Mouse (Mus musculus) forebrain, embryonic 13.5 days (tissue): ENCODE data around the gene Itga5. TPM values are rescaled to one million over a fixed set of nuclear protein-coding genes. Genes with fewer than 3 reads are reported as not detected.

ENCODE experiments used
- ATAC-seq: fragments of 200-750 bp; cut with Nextera tagmentation; 2 replicates; pipeline ENCODE4 v1.8.0; 2017
- H3K27ac ChIP-seq: fragments of 300-500 bp; sonication (generic); 2 replicates; pipeline ENCODE4 v1.5.1; 2015; ENCODE audit warnings: inconsistent platforms, mild to moderate bottlenecking, moderate library complexity
- H3K27me3 ChIP-seq: fragments of 300-500 bp; sonication (generic); 2 replicates; pipeline ENCODE4 v1.6.1; 2015; ENCODE audit warnings: mild to moderate bottlenecking, inconsistent platforms
- H3K36me3 ChIP-seq: fragments of 300-500 bp; sonication (generic); 2 replicates; pipeline ENCODE4 v1.6.1; 2015; ENCODE audit warnings: mild to moderate bottlenecking, inconsistent platforms; ENCODE audit not compliant: poor library complexity, severe bottlenecking
- H3K4me1 ChIP-seq: fragments of 300-500 bp; sonication (generic); 2 replicates; pipeline ENCODE4 v1.6.1; 2015; ENCODE audit warnings: inconsistent platforms
- H3K4me2 ChIP-seq: fragments of 300-500 bp; sonication (generic); 2 replicates; pipeline ENCODE4 v1.6.1; 2015; ENCODE audit warnings: inconsistent platforms, mild to moderate bottlenecking, moderate library complexity
- H3K4me3 ChIP-seq: fragments of 300-500 bp; sonication (generic); 2 replicates; pipeline ENCODE4 v1.5.1; 2015; ENCODE audit warnings: mild to moderate bottlenecking, inconsistent platforms
- H3K9ac ChIP-seq: fragments of 300-500 bp; sonication (generic); 2 replicates; pipeline ENCODE4 v1.6.1; 2015; ENCODE audit warnings: mild to moderate bottlenecking, inconsistent platforms
- H3K9me3 ChIP-seq: fragments of 300-500 bp; sonication (generic); replicated peaks from 2 replicates; pipeline ENCODE4 v1.6.1; 2016; ENCODE audit warnings: inconsistent platforms
- WGBS: fragments of 180-500 bp; shearing (Covaris S2); methylation state at CpG from one replicate; pipeline ENCODE4 v1.1.7; 2015; 5-methylcytosine and 5-hydroxymethylcytosine counted together
- polyA plus RNA-seq: library from polyadenylated mRNA; unstranded; fragments of >200 nt; fragmentation: Nextera tagmentation; extraction: Ambion mirVana; gene quantifications from 2 replicates; pipeline ENCODE4 v1.2.1, GENCODE M21; 2015

Itga5 gene
- polyA plus RNA-seq, 1 experiment from 2014 or later, result 8.0 TPM

GRCm38 (mm10) chr15:103334194-103334593 is 32.4 kb downstream of the Itga5 start:
- H3K9ac ChIP-seq, result no peak overlapping the region
- WGBS, result 0% methylated on average over 2 of the region's 2 CpGs
- H3K4me3 ChIP-seq, result no peak overlapping the region
- H3K4me2 ChIP-seq, result peak overlapping the region; percentile 6; the same call in 1 of the 2 replicates
- H3K27ac ChIP-seq, result no peak overlapping the region
- peaks cover 21% of the 10 kb centered on the region for H3K27me3 ChIP-seq
- H3K4me1 ChIP-seq, result peaks cover 23% of the 10 kb centered on the region
- H3K9me3 ChIP-seq, result no peaks in the 10 kb centered on the region
- peak; percentile 2; the same call in 1 of the 2 replicates for ATAC-seq
- H3K36me3 ChIP-seq, result no peaks in the 10 kb centered on the region

- Histone ChIP-seq H3K27me3 (peaks cover 16% of the 10 kb centered on the region), H3K4me1 (peaks cover 20% of the 10 kb centered on the region), H3K9me3 (no peaks in the 10 kb centered on the region), H3K4me3 (no peak overlapping the region), H3K4me2 (peak overlapping the region; percentile 6; the same call in 1 of the 2 replicates), H3K36me3 (no peaks in the 10 kb centered on the region), H3K9ac (no peak overlapping the region), H3K27ac (no peak overlapping the region)
- WGBS, result 47% methylated on average over 5 of the region's 5 CpGs
- ATAC-seq, result no peak
These were observed 32.8 kb downstream of the Itga5 start for GRCm38 (mm10) chr15:103333738-103334137.

GRCm38 (mm10) chr15:103333081-103333615 is 33.4 kb downstream of the Itga5 start:
- ATAC-seq, result no peak
- no peak overlapping the region for H3K27ac ChIP-seq
- H3K4me3 ChIP-seq, result no peak overlapping the region
- H3K4me2 ChIP-seq, result peak overlapping the region; percentile 7; the same call in 1 of the 2 replicates
- peaks cover 20% of the 10 kb centered on the region for H3K4me1 ChIP-seq
- H3K9ac ChIP-seq, result 0 out of 2 replicates have a peak overlapping the region, but pooled peaks have one; percentile 34
- no peaks in the 10 kb centered on the region for H3K9me3 ChIP-seq
- no peaks in the 10 kb centered on the region for H3K36me3 ChIP-seq
- H3K27me3 ChIP-seq, result peaks cover 11% of the 10 kb centered on the region
- WGBS, result 57% methylated on average over 5 of the region's 5 CpGs

GRCm38 (mm10) chr15:103323455-103324247 is 42.9 kb downstream of the Itga5 start:
- no peaks in the 10 kb centered on the region for H3K27me3 ChIP-seq
- H3K4me1 ChIP-seq, result peaks cover 26% of the 10 kb centered on the region
- peak overlapping the region; percentile 66 for H3K27ac ChIP-seq
- peak overlapping the region; percentile 68 for H3K4me3 ChIP-seq
- no peaks in the 10 kb centered on the region for H3K9me3 ChIP-seq
- under 1% methylated on average over 27 of the region's 40 CpGs for WGBS
- H3K4me2 ChIP-seq, result peak overlapping the region; percentile 80
- peak overlapping the region; percentile 81 for H3K9ac ChIP-seq
- ATAC-seq, result peak; percentile 98
- peaks cover 15% of the 10 kb centered on the region for H3K36me3 ChIP-seq

- Histone ChIP-seq H3K4me1 (peaks cover 26% of the 10 kb centered on the region), H3K27ac (peak overlapping the region; percentile 66), H3K9ac (peak overlapping the region; percentile 81), H3K4me3 (peak overlapping the region; percentile 68), H3K4me2 (peak overlapping the region; percentile 80), H3K9me3 (no peaks in the 10 kb centered on the region), H3K36me3 (peaks cover 20% of the 10 kb centered on the region), H3K27me3 (no peaks in the 10 kb centered on the region)
- 0% methylated on average over 20 of the region's 26 CpGs for WGBS
- peak; percentile 72 for ATAC-seq
These were observed 43.5 kb downstream of the Itga5 start for GRCm38 (mm10) chr15:103323070-103323454.

GRCm38 (mm10) chr15:103322396-103322795 is 44.2 kb downstream of the Itga5 start:
- peak overlapping the region; percentile 68 for H3K4me3 ChIP-seq
- H3K4me2 ChIP-seq, result peak overlapping the region; percentile 80
- H3K36me3 ChIP-seq, result peaks cover 27% of the 10 kb centered on the region
- no peak for ATAC-seq
- H3K4me1 ChIP-seq, result peaks cover 26% of the 10 kb centered on the region
- peak overlapping the region; percentile 81 for H3K9ac ChIP-seq
- H3K27ac ChIP-seq, result no peak overlapping the region
- WGBS, result 39% methylated on average over 4 of the region's 4 CpGs
- no peaks in the 10 kb centered on the region for H3K9me3 ChIP-seq
- H3K27me3 ChIP-seq, result no peaks in the 10 kb centered on the region

GRCm38 (mm10) chr15:103321076-103321475 is 45.5 kb downstream of the Itga5 start:
- H3K27me3 ChIP-seq, result no peaks in the 10 kb centered on the region
- H3K9me3 ChIP-seq, result no peaks in the 10 kb centered on the region
- H3K9ac ChIP-seq, result no peak overlapping the region
- H3K4me1 ChIP-seq, result peaks cover 26% of the 10 kb centered on the region
- ATAC-seq, result no peak
- peaks cover 40% of the 10 kb centered on the region for H3K36me3 ChIP-seq
- H3K4me2 ChIP-seq, result no peak overlapping the region
- 59% methylated on average over 1 of the region's 1 CpGs for WGBS
- H3K4me3 ChIP-seq, result no peak overlapping the region
- no peak overlapping the region for H3K27ac ChIP-seq

GRCm38 (mm10) chr15:103318201-103318816 is 48.3 kb downstream of the Itga5 start:
- ATAC-seq, result no peak

GRCm38 (mm10) chr15:103317731-103318130 is 48.8 kb downstream of the Itga5 start:
- H3K4me2 ChIP-seq, result no peak overlapping the region
- H3K36me3 ChIP-seq, result peaks cover 49% of the 10 kb centered on the region
- no peaks in the 10 kb centered on the region for H3K27me3 ChIP-seq
- H3K4me3 ChIP-seq, result no peak overlapping the region
- ATAC-seq, result no peak
- H3K9me3 ChIP-seq, result no peaks in the 10 kb centered on the region
- peaks cover 45% of the 10 kb centered on the region for H3K4me1 ChIP-seq
- no peak overlapping the region for H3K27ac ChIP-seq
- whole genome bisulfite sequencing, result 92% methylated on average over 8 of the region's 8 CpGs
- no peak overlapping the region for H3K9ac ChIP-seq

More at GRCm38 (mm10) chr15:103318201-103318816, 48.3 kb downstream of the Itga5 start:
- Histone ChIP-seq H3K9ac (no peak overlapping the region), H3K4me3 (no peak overlapping the region), H3K27ac (no peak overlapping the region), H3K4me1 (peaks cover 42% of the 10 kb centered on the region), H3K27me3 (no peaks in the 10 kb centered on the region), H3K9me3 (no peaks in the 10 kb centered on the region), H3K36me3 (peaks cover 49% of the 10 kb centered on the region), H3K4me2 (no peak overlapping the region)
- WGBS, result 69% methylated on average over 3 of the region's 3 CpGs

- Histone ChIP-seq H3K36me3 (peaks cover 49% of the 10 kb centered on the region), H3K27ac (no peak overlapping the region), H3K4me3 (no peak overlapping the region), H3K9ac (no peak overlapping the region), H3K27me3 (no peaks in the 10 kb centered on the region), H3K4me2 (no peak overlapping the region), H3K4me1 (peaks cover 39% of the 10 kb centered on the region), H3K9me3 (no peaks in the 10 kb centered on the region)
- no peak for ATAC-seq
These were observed 49.4 kb downstream of the Itga5 start for GRCm38 (mm10) chr15:103317120-103317519.

GRCm38 (mm10) chr15:103315979-103316776 is 50.4 kb downstream of the Itga5 start:
- H3K27ac ChIP-seq, result no peak overlapping the region
- peaks cover 49% of the 10 kb centered on the region for H3K36me3 ChIP-seq
- H3K27me3 ChIP-seq, result no peaks in the 10 kb centered on the region
- H3K9me3 ChIP-seq, result no peaks in the 10 kb centered on the region
- WGBS, result 81% methylated on average over 10 of the region's 10 CpGs
- H3K4me2 ChIP-seq, result no peak overlapping the region
- H3K4me3 ChIP-seq, result no peak overlapping the region
- H3K4me1 ChIP-seq, result peaks cover 29% of the 10 kb centered on the region
- no peak for ATAC-seq
- H3K9ac ChIP-seq, result no peak overlapping the region
